Mouse (Mus musculus) liver, embryonic 14.5 days (tissue): ENCODE data around the gene Gm11492.

Experiments used
- CTCF ChIP-seq: IDR thresholded peaks from 2 replicates; pipeline ENCODE4 v1.5.1; 2016; ENCODE audit warnings: antibody characterized with exemption, low read depth, control low read depth
- EP300 ChIP-seq: IDR thresholded peaks from 2 replicates; pipeline ENCODE4 v1.6.1; 2016; ENCODE audit warnings: antibody characterized with exemption, low read depth

GRCm38 (mm10) chr11:87527364-87527763, 39.1 kb upstream of the Gm11492 start:
- no peak for TF ChIP-seq CTCF
- TF ChIP-seq EP300 = no peak
